Mouse (Mus musculus): ENCODE results near the gene Cbfa2t3. TPM values are rescaled to one million over a fixed set of nuclear protein-coding genes. Genes with fewer than 3 reads are reported as not detected.

The Cbfa2t3 gene
- total and polyA plus RNA-seq, 3 experiments, result 10.9 to 22.3 (median 21.8) TPM

DNA sequence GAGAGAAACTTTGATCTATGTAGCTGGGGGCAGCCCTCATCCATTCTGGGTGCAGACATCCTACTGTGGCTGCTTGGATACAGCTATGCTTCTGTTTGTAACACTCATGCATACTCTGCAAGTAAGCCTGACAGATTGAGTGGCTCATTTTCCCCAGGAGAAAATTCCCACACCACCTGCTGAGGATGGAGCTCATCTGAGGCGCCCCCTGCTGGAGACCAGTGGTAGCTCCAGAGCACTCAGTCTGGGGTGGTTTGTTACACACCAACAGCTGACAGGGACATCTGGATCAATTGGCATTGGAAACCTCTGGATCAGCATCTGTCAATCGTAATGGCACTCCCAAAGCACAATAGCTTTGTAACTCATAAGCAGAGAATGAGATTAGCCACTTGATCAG lies 38.9 kb downstream of the Cbfa2t3 start:
- intact Hi-C loops (cut with DNase I), result loop anchor here (2.0 kb wide), 1 partner anchor 17 kb away; no protein-coding TSS in a partner anchor
- 83% methylated on average over 2 of the region's 2 CpGs for WGBS
- Histone ChIP-seq H3K36me3 (ENCODE audit: control insufficient read depth, insufficient read depth, low read length) (no peaks in the 10 kb centered on the region), H3K9ac (ENCODE audit: low read depth, low read length) (no peak overlapping the region), H3K4me3 (no peak overlapping the region), H3K27me3 (ENCODE audit: control insufficient read depth, insufficient read depth, low read length) (no peaks in the 10 kb centered on the region), H3K79me2 (replicated peaks; ENCODE audit: control insufficient read depth, insufficient read depth, low read length) (peaks cover 6% of the 10 kb centered on the region), H3K4me1 (ENCODE audit: control insufficient read depth, insufficient read depth, low read length) (peaks cover 68% of the 10 kb centered on the region), H3K27ac (no peak overlapping the region; the same call in 1 of the 2 replicates)
- TF ChIP-seq CTCF (IDR thresholded peaks at IDR 0.05) (peak; percentile 80), EP300 (IDR thresholded peaks at IDR 0.05; ENCODE audit: insufficient read depth, low read depth, low read length) (no peak)
- peak in 1 of 2 experiments; percentile 58 for DNase-seq

DNA sequence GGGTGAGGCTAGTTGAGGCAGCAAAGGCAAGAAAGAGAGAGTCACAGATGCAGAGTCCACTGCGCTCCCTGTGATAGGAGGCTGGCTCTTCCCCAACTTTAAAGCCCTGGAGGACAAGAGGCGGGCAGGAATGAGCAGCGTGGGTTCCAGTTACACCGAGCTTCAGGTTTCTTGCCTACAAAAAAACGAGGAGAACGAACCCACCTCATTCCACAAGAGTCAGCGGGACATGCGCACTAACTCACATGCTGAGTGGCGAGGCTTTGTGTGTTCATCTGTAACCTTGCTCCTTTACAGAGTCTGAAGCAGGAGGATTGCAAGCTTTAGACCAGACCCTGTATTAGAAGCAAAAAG lies 40.1 kb downstream of the Cbfa2t3 start:
- 84% methylated on average over 9 of the region's 9 CpGs for WGBS
- Histone ChIP-seq H3K79me2 (replicated peaks; ENCODE audit: control insufficient read depth, insufficient read depth, low read length) (peaks cover 6% of the 10 kb centered on the region), H3K27me3 (ENCODE audit: control insufficient read depth, insufficient read depth, low read length) (no peaks in the 10 kb centered on the region), H3K36me3 (ENCODE audit: control insufficient read depth, insufficient read depth, low read length) (no peaks in the 10 kb centered on the region; the same call in 1 of the 2 replicates), H3K4me3 (no peak overlapping the region), H3K4me1 (ENCODE audit: control insufficient read depth, insufficient read depth, low read length) (peaks cover 64% of the 10 kb centered on the region), H3K9ac (ENCODE audit: low read depth, low read length) (no peak overlapping the region), H3K27ac (peak overlapping the region; percentile 5)
- no peak for DNase-seq
- TF ChIP-seq EP300 (IDR thresholded peaks at IDR 0.05; ENCODE audit: insufficient read depth, low read depth, low read length) (no peak), CTCF (IDR thresholded peaks at IDR 0.05) (no peak), POLR2A (IDR thresholded peaks at IDR 0.05; ENCODE audit: insufficient read depth, low read depth, low read length) (no peak)
- intact Hi-C loops (cut with DNase I), result no loop called here

DNA sequence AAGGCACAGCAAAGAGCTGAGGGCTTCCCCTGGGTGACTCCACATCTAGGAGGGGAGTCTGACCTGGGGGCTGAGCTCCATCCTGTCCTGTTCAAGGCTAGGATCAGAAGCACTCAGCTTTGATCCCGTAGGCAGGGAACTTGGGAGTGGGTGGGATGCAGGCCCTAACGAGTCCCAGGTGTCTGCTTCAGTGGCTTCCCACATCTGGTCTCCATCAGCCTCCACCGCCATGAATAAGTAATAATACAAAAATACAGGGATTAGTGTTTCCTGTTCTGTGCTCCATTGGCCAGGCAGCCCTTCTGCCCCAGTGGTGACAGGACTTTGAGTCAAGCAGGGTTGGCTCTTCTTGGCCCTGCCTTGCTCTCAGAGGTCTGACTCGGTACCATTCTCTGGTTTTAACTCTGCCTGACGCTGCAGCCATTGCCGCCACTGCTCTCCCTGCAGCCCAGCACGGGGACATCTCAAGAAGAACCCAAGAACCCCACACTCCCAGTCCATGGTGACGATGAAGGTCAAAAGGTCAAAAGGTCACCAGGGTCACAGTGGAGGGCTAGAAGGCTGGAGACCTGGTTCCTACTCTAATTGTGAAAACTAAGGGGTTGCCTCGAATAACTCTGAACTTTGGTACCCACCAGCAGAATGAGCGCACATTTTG lies 40.6 kb downstream of the Cbfa2t3 start:
- 71% methylated on average over 10 of the region's 10 CpGs for WGBS
- Histone ChIP-seq H3K27ac (peak overlapping the region; percentile 8), H3K79me2 (replicated peaks; ENCODE audit: control insufficient read depth, insufficient read depth, low read length) (peaks cover 6% of the 10 kb centered on the region), H3K36me3 (ENCODE audit: control insufficient read depth, insufficient read depth, low read length) (no peaks in the 10 kb centered on the region; the same call in 1 of the 2 replicates), H3K9ac (ENCODE audit: low read depth, low read length) (no peak overlapping the region), H3K27me3 (ENCODE audit: control insufficient read depth, insufficient read depth, low read length) (no peaks in the 10 kb centered on the region), H3K4me1 (ENCODE audit: control insufficient read depth, insufficient read depth, low read length) (peaks cover 61% of the 10 kb centered on the region), H3K4me3 (no peak overlapping the region)
- intact Hi-C loops (cut with DNase I), result no loop called here
- no peak for DNase-seq
- no peak for TF ChIP-seq POLR2A (IDR thresholded peaks at IDR 0.05; ENCODE audit: insufficient read depth, low read depth, low read length)

DNA sequence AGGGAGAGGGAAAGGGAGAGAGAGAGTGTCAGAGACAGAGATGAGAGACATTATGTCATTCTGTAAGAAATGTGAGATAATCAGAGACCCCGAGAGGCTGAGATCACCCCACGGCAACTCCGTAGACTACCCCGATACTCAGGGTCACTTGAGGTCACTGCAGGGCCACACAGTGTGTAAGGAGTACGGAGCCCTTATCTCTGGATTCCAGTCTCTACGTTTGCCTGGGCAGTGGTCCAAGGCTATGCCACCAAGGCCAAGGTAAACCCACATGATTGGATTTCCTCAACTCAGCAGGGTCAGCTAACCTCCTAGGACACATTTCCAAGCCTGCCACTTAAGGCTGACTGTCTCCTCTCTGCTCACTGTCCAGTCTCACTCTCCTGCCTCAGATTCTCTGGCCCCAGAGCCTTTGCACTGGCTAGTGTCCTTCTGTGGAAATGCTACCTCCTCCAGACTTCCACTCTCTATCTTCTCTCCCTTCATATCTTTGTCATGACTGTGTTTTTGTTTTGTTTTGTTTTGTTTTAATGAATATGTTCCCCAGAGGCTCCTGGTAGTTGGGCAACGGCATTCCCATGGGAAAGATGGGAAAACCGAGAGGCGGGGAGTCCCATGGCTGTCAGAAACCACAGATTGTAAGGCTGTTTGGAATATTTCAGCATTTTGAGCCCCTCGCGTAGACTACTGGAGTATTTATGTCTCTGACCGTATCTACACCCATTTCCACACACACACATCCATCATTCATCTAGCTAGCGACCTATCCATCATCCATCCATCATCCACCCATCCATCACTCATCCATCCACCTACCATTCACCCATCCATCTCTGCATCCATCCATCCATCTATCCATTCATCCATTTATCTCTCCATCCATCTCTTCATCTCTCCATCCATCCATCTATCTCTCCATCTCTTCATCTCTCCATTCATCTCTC lies 42.6 kb downstream of the Cbfa2t3 start:
- Histone ChIP-seq H3K27me3 (ENCODE audit: control insufficient read depth, insufficient read depth, low read length) (no peaks in the 10 kb centered on the region), H3K4me3 (no peak overlapping the region), H3K36me3 (ENCODE audit: control insufficient read depth, insufficient read depth, low read length) (no peaks in the 10 kb centered on the region; the same call in 1 of the 2 replicates), H3K9ac (ENCODE audit: low read depth, low read length) (no peak overlapping the region), H3K27ac (peak overlapping the region; percentile 69), H3K4me1 (ENCODE audit: control insufficient read depth, insufficient read depth, low read length) (peaks cover 49% of the 10 kb centered on the region), H3K79me2 (replicated peaks; ENCODE audit: control insufficient read depth, insufficient read depth, low read length) (peaks cover 3% of the 10 kb centered on the region)
- 38% methylated on average over 13 of the region's 13 CpGs for WGBS
- intact Hi-C loops (cut with DNase I), result no loop called here
- peak; percentile 75 to 86 for DNase-seq
- TF ChIP-seq CTCF (IDR thresholded peaks at IDR 0.05), result no peak
- TF ChIP-seq EP300 (IDR thresholded peaks at IDR 0.05; ENCODE audit: insufficient read depth, low read depth, low read length), result peak; percentile 79; the same call in 1 of the 2 replicates
- TF ChIP-seq POLR2A (IDR thresholded peaks at IDR 0.05; ENCODE audit: insufficient read depth, low read depth, low read length), result no peak

DNA sequence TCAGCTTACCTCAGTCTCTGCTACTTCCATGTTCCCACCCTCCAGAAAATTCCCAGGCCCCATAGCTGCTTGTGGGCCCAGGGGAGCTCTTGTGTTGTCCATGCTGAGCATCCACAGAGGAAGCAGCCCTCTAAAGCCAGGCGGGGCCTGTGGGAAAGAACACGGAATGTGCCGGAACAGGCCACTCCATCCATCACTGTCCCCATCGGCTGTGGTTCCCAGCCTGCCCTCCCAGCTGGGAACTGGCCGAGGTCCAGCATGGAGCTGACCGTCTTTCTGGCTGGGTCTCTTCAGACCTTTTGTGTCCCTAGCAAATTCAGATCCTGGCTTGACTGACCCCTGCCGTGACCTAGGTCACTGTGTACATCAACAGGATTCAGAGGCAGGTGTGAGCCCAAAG lies 44.1 kb downstream of the Cbfa2t3 start:
- Histone ChIP-seq H3K9ac (ENCODE audit: low read depth, low read length) (no peak overlapping the region), H3K4me3 (no peak overlapping the region), H3K79me2 (replicated peaks; ENCODE audit: control insufficient read depth, insufficient read depth, low read length) (peaks cover 2% of the 10 kb centered on the region), H3K36me3 (ENCODE audit: control insufficient read depth, insufficient read depth, low read length) (no peaks in the 10 kb centered on the region; the same call in 1 of the 2 replicates), H3K27me3 (ENCODE audit: control insufficient read depth, insufficient read depth, low read length) (no peaks in the 10 kb centered on the region), H3K27ac (peak overlapping the region; percentile 69), H3K4me1 (ENCODE audit: control insufficient read depth, insufficient read depth, low read length) (peaks cover 43% of the 10 kb centered on the region)
- DNase-seq, result peak; percentile 73 to 81
- WGBS, result 46% methylated on average over 7 of the region's 7 CpGs
- no peak for TF ChIP-seq POLR2A (IDR thresholded peaks at IDR 0.05; ENCODE audit: insufficient read depth, low read depth, low read length)
- TF ChIP-seq CTCF (IDR thresholded peaks at IDR 0.05), result no peak
- peak; percentile 69; the same call in 1 of the 2 replicates for TF ChIP-seq EP300 (IDR thresholded peaks at IDR 0.05; ENCODE audit: insufficient read depth, low read depth, low read length)
- intact Hi-C loops (cut with DNase I), result no loop called here
